23 mouse cellular contexts compared by ENCODE assay signal in the genomic region with DNA sequence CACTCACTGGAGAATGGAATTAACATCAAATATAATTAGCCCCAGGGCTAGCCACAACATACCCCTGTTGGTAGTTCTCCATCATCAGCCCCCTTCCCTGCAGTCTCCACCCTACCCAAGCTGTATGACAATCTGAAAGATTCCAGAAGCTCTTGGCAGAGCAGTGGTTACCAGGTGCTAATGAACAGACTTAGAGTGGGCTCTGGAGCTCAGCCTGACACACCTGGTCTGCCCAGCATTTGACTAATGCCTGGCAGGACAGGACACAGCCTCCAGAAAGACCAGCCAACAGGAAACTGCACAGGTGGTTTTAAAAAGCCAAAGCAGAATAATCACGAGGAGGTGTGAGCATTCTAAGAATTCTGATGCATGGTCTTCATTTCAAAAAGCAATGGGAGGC.
"Had no signal": no experiment of that assay in that cellular context is flagged by ENCODE, and none has a peak within 500 bp of the region (broad histone marks: within the 10 kb centered on the region; RNA-seq: fewer than 3 reads in every experiment).

No protein-coding gene starts in this region.

- H3K4me3 ChIP-seq: kidney, embryonic 15.5 days; left cerebral cortex, adult 2 months; limb, embryonic 13.5 days; liver, embryonic 12.5 days; liver, embryonic 15.5 days; midbrain, embryonic 15.5 days; neural tube, embryonic 12.5 days; neural tube, embryonic 15.5 days had no signal

- H3K9me3 ChIP-seq: kidney, embryonic 15.5 days; limb, embryonic 13.5 days; liver, embryonic 12.5 days; liver, embryonic 15.5 days; midbrain, embryonic 15.5 days; neural tube, embryonic 12.5 days; neural tube, embryonic 15.5 days had no signal

- DNase-seq: kidney, postnatal 10 days; kidney, postnatal 36 days; layer of hippocampus, postnatal 36 days; liver; lung, adult 2 months; lung, postnatal 14 days; lung, postnatal 4 days; right cerebral cortex, adult 18-20 months; right cerebral cortex, postnatal 14 days; right cerebral cortex, postnatal 4 days; thymus, adult 2 months; thymus, postnatal 14 days; thymus, postnatal 4 days had no signal

- H3K9ac ChIP-seq: kidney, embryonic 15.5 days; limb, embryonic 13.5 days; liver, embryonic 12.5 days; liver, embryonic 15.5 days; midbrain, embryonic 15.5 days; neural tube, embryonic 12.5 days; neural tube, embryonic 15.5 days had no signal

- H3K36me3 ChIP-seq: kidney, embryonic 15.5 days; limb, embryonic 13.5 days; liver, embryonic 12.5 days; liver, embryonic 15.5 days; midbrain, embryonic 15.5 days; neural tube, embryonic 12.5 days; neural tube, embryonic 15.5 days had no signal

- H3K4me1 ChIP-seq: kidney, embryonic 15.5 days; limb, embryonic 13.5 days; liver, embryonic 12.5 days; liver, embryonic 15.5 days; midbrain, embryonic 15.5 days; neural tube, embryonic 12.5 days; neural tube, embryonic 15.5 days had no signal

- ATAC-seq: liver, embryonic 12.5 days; midbrain, embryonic 15.5 days had no signal

- H3K27ac ChIP-seq: kidney, embryonic 15.5 days; left cerebral cortex, adult 2 months; limb, embryonic 13.5 days; liver, embryonic 12.5 days; liver, embryonic 15.5 days; midbrain, embryonic 15.5 days; neural tube, embryonic 12.5 days; neural tube, embryonic 15.5 days; stomach, postnatal 0 days had no signal

- H3K4me2 ChIP-seq: kidney, embryonic 15.5 days; limb, embryonic 13.5 days; liver, embryonic 12.5 days; liver, embryonic 15.5 days; midbrain, embryonic 11.5 days; midbrain, embryonic 15.5 days; neural tube, embryonic 12.5 days; neural tube, embryonic 15.5 days had no signal

- H3K27me3 ChIP-seq: kidney, embryonic 15.5 days; limb, embryonic 13.5 days; liver, embryonic 12.5 days; liver, embryonic 15.5 days; midbrain, embryonic 15.5 days; neural tube, embryonic 12.5 days; neural tube, embryonic 15.5 days had no signal
